Mouse (Mus musculus): ENCODE data around the gene Hpn. TPM values are rescaled to one million over a fixed set of nuclear protein-coding genes. Genes with fewer than 3 reads are reported as not detected.

Hpn gene
- total RNA-seq, 2 experiments from 2014 or later: 2.3 to 4.2 TPM

DNA sequence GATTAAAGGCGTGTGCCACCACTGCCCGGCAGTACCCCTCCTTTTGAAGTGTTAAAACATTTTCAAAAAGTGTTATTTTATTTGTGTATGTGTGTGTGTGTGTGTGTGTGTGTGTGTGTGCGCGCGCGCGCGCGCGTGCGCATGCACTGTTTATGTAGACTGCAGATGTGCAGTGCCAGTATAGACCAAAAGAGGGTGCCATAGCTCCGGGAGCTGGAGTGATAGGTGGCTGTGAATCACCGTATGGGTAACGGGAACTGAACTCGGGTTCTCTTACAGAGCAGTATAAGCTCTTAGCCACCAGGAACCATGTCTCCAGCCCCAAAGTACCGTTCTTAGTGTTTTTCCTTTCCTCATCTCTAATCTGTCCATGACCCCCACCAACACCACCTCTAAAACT, 29.8 kb upstream of the Hpn start:
- DNase-seq (ENCODE audit: extremely low spot score in 1 of 2, low spot score in 1 of 2): no peak

GRCm38 (mm10) chr7:31140941-31141340, 25.9 kb upstream of the Hpn start:
- DNase-seq (ENCODE audit: extremely low spot score in 1 of 2, low spot score in 1 of 2): no peak

DNA sequence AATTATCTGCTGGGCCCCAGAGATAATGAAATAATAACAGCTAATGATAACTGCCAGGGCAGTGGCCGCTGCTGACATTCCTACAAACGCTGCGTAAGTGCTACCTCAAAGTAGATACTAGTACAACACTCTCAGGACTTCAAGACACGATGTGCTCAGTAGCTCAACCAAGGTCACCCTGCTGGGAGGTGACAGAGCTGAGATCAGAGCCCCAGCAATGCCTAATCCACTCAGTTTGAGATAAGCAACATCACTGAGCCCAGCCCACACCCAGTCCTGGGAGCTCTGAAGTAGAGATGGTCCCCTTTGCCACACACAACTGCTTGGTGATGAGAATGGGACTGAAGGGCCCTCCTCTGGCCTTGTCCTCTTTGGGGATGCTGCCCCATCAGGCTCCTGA, 25.2 kb upstream of the Hpn start:
- no peak for DNase-seq (ENCODE audit: extremely low spot score in 1 of 2, low spot score in 1 of 2)

DNA sequence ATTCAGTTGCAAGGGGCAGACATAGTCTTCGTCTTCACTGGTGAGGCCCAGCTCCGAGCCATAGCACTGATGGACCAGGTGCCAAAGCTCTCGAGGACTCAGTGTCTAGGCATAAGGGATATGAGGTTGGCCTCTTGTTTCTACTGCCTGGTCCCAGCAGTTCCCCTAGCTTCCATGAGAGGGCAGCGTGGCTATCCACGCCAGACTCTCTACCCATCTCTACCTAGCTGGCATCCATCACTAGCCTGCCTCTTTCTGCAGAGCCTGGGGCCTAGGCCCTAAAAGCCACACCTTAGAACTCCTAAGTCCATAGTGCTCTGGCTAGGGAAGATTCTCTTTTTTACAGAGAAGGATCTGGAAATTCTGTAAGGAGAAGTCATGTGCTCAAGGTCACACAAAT, 24.7 kb upstream of the Hpn start:
- peak; percentile 45 to 64 for DNase-seq (ENCODE audit: extremely low spot score in 1 of 2, low spot score in 1 of 2)

DNA sequence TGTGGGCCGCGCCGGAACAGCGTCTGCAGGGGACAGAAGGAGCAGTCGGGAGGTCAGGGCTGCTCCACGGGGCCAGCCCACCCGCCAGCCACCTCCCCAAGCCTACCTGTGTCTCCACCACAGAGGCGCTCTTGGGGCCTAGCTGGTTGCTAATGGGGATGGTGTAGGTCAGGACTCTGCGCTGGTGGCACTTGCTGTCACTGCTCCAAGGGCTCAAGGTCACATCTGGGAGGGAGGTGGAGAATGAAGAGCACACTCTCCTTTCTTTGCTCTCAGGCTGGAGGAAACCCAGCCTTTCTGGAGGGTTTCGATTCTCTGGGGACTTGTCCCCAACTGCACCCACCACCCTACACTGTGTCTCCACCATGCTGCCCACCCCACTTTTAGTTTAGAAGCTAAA, 20.6 kb upstream of the Hpn start:
- no peak for DNase-seq (ENCODE audit: extremely low spot score in 1 of 2, low spot score in 1 of 2)

GRCm38 (mm10) chr7:31131866-31132265, 16.8 kb upstream of the Hpn start:
- DNase-seq (ENCODE audit: extremely low spot score in 1 of 2, low spot score in 1 of 2): no peak

GRCm38 (mm10) chr7:31130841-31131240, 15.8 kb upstream of the Hpn start:
- no peak for DNase-seq (ENCODE audit: extremely low spot score in 1 of 2, low spot score in 1 of 2)

- no peak for DNase-seq (ENCODE audit: extremely low spot score in 1 of 2, low spot score in 1 of 2)
Observed at GRCm38 (mm10) chr7:31130197-31130596, 15.1 kb upstream of the Hpn start.

DNA sequence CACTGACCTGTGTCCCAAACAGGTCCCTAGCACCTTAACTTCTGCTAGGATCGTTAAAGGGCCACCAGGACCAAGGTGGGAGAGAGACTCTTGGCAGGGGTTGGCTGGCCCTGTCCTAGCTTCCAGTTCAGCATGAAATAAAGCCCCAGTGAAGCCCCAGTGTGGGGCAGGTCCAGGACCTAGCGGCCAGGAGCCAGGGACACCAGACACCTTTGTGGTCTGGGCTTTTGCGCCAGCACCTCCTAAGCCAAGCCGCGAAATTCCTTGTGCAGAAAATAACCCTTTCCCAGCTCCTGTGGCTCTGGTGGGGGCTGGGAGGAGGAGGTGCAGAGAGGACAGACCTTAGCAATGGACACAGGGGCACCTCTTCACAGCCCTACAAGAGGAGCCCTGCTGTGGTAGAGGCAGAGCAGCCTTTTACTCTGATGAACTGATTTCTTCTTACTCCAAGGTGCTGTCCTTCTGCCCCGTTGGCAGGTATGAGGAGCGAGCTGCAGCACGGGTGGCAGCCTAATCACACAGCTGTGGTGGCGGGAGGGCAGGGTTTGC, 13.1 kb upstream of the Hpn start:
- no peak for DNase-seq (ENCODE audit: extremely low spot score in 1 of 2, low spot score in 1 of 2)

DNA sequence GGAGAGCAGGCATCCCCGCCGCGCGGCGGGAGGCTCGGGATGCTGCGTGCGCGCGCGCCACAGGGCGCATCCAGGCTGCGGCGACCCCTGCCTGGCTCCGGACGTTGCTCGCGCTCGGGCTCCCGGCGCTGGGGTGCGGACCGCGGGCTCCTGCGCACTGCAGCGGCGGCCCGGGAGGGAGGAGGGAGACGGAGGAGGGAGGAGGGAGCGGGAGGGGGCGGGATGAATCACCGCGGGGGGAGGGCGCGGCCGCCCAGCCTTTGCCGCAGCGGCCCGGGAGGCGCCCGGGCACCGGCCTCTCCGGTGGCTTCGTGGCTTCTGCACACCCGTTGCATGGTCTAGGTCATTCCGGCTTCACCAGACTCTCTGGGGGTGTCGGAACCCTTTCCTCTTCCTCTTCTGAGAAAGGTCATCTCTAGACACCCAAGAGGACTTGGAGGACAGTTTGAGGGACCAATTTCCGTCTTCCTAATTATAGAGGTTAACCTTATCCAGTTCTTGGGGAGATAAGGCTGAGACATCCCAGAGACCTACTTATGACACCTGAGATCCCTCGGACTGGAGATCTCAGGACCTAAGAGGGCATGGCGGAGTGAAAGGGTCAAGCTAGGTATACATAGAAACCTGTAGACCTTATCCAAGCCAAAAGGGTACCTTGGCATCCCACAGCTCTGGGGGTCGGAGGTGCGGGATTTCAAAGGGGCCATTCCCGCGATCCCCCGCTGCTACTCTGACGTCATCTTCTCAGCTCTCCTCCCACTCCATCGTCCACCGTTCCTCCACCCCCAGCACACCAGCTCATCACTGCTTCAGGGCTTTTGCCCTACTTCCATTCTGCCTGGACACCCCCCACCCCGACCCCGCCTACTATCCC, 12.0 kb upstream of the Hpn start, which contains the start of gene Scn1b:
TSS of gene Scn1b (minus strand) at position 153 of the 874 bp plus-strand sequence.
- peak; percentile 60 to 67 for DNase-seq (ENCODE audit: extremely low spot score in 1 of 2, low spot score in 1 of 2)

DNA sequence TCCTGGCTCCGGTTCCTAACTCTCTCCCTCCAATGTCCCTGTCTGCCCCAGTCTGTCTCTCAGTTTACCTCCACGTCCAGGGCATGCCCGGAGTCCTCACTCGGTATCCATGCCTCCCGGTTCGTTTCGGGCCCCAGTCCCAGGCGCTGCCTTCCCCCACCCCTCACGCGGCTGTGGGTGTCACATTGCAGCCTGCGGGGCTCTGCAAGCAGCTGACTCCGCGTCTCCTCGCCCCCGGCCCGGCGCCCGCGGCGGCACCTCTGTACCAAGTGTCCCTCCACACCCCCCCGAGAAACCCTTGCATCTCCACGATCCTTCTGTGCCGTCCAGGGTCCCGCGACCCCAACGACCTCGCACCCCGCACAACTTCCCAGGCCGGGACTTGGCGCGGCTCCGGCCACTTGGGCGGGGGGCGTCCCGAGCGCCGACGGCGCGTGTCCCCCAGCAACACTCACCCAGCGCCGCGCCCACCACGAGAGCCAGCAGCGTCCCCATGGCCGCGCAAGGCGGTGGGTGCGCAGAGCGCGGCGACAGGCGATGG, 11.2 kb upstream of the Hpn start:
- DNase-seq (ENCODE audit: extremely low spot score in 1 of 2, low spot score in 1 of 2): peak in 1 of 2 experiments; percentile 54

DNA sequence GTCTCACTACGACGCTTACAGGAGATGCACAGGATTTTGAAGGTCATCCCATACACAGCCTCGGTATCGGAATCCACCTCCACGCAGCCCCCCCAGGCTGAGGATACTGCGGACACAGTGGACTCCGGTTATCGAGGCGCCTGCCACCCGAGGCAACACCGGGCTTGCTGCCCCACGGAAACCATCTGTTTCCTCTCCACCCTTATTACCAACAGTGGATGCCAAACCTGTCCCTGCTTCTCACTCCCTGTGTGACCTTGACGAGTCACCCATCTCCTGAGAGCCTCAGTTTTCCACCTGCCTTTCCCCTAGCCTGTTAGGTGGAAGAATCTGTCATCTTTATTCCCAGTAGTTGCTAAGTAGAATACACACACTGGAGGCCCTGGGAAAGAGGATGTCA, 10.0 kb upstream of the Hpn start:
- DNase-seq (ENCODE audit: extremely low spot score in 1 of 2, low spot score in 1 of 2): no peak

- no peak for DNase-seq (ENCODE audit: extremely low spot score in 1 of 2, low spot score in 1 of 2)
Observed at GRCm38 (mm10) chr7:31124381-31124780, 9.3 kb upstream of the Hpn start.

DNA sequence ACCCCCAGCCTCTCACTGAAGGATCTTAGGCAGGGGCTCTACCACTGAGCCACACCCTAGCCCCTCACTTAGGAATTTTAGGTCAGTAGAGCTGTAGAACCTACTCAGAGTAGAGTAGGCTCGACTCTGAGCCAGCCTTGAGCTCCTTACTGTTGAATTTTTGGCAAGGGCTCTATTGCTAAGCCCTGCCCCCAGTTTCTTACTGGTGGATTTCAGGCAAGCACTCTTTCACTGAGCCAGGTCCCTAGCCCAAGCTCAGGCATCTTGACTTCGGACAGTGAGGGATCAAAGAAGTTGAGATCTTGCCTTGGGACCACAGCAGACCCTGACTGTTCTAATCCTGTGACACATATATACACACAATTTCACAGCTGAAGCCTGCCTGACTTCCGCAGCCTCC, 8.6 kb upstream of the Hpn start:
- DNase-seq (ENCODE audit: extremely low spot score in 1 of 2, low spot score in 1 of 2): no peak

- no peak for DNase-seq (ENCODE audit: extremely low spot score in 1 of 2, low spot score in 1 of 2)
Observed at GRCm38 (mm10) chr7:31122641-31123631, 7.8 kb upstream of the Hpn start.

GRCm38 (mm10) chr7:31119556-31119955, 4.5 kb upstream of the Hpn start:
- DNase-seq (ENCODE audit: extremely low spot score in 1 of 2, low spot score in 1 of 2): no peak

DNA sequence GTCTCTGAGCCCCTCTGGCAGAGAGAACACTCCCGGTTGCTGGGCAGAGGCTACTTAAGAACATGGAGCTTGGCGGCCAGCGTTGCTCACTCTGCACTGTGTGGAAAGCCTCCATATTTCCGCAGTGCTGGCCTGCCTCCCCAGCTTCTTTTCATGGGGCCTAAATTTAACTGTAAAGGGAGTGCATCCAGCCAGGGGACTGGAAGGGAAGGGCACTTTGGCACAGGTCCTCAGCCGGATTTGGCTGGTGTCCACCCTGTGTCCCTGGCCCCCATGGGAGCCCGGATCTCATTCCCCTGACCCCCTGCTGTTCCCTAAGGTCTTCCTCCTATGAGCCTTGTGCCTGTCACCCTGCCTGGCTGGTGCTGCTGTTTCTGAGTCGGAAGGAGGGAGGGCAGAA, 3.4 kb upstream of the Hpn start:
- no peak for DNase-seq (ENCODE audit: extremely low spot score in 1 of 2, low spot score in 1 of 2)

DNA sequence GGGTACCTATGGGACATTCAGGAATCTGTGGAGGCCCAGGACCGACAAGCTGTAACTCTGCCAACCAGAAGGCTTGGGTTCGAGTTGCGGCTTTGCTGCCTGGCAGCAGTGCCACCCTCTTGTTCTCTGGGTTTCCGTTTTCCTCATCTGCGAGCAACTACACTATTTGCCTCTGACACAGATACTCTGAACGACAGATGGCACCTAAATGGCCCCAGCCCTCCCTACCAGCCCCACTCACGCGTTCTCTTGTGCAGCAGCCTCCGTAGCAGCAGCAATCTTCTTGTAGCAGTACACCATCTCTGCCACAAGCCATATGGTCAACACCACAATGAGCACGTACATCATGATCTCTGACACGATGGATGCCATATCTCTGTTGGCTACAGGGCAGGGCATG, 2.4 kb upstream of the Hpn start:
- DNase-seq (ENCODE audit: extremely low spot score in 1 of 2, low spot score in 1 of 2): no peak

GRCm38 (mm10) chr7:31116721-31117145, 1.6 kb upstream of the Hpn start:
- DNase-seq (ENCODE audit: extremely low spot score in 1 of 2, low spot score in 1 of 2): no peak

DNA sequence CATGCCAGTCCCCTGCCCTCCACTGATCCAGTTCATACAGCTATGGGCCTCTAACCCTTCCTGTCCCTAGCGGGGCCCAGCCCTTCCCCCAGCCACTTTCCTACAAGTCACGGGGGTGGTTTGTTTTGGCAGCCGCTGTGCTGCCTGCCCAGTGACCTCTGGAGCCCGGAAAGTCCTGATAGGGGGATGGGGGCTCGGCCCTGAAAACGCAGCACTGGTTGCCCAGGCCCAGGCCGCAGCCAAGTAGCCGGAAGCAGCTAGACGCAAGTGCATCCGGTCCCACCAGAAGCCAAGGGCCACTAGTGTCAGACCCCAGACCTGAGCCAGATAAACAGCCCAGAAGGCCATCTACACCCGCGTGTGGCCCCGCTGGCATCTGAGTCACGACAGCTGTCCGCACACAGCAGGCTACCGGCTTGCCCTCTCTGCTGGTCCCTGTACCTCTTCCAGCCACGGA, 525 bp upstream of the Hpn start:
- no peak for DNase-seq (ENCODE audit: extremely low spot score in 1 of 2, low spot score in 1 of 2)

All from layer of hippocampus, postnatal 25 days (tissue).